Mouse (Mus musculus) limb, embryonic 13.5 days (tissue): ENCODE results near the gene Il17rc. TPM values are rescaled to one million over a fixed set of nuclear protein-coding genes. Genes with fewer than 3 reads are reported as not detected.

Experiments used
- microRNA-seq: library from miRNA; unstranded; fragments of <30 nt; microRNA quantifications from one replicate; pipeline ENCODE4, GENCODE M21; 2016
- polyA plus RNA-seq: library from polyadenylated mRNA; unstranded; fragments of >200 nt; fragmentation: Nextera tagmentation; extraction: Ambion mirVana; gene quantifications from 2 replicates; pipeline ENCODE4 v1.2.1, GENCODE M21; 2015

The Il17rc gene
- polyA plus RNA-seq, 1 experiment from 2014 or later, result 9.9 TPM

Small RNA genes lying within 50 kb of the gene (microRNA-seq; reads per million reads assigned to microRNA genes)
- gene Gm23365 (not detected), gene Gm24387 (not detected)

Other genes starting within 250 kb of the Il17rc start
- 34.8 and 37.8 TPM in 2 replicates for gene Mtmr14, start 233.6 kb upstream of the Il17rc start, polyA plus RNA-seq
- 0.32 and 0.38 TPM in 2 replicates for gene Cpne9, start 189.1 kb upstream of the Il17rc start, polyA plus RNA-seq
- gene Brpf1, start 164.3 kb upstream of the Il17rc start, polyA plus RNA-seq, result 19.2 and 19.3 TPM in 2 replicates
- gene Ogg1, start 144.5 kb upstream of the Il17rc start, polyA plus RNA-seq, result 14.7 and 15.7 TPM in 2 replicates
- 97.9 and 100 TPM in 2 replicates for gene Camk1, start 127.4 kb upstream of the Il17rc start, polyA plus RNA-seq
- 44.8 and 46.8 TPM in 2 replicates for gene Tada3, start 93.5 kb upstream of the Il17rc start, polyA plus RNA-seq
- gene Arpc4, start 93.3 kb upstream of the Il17rc start, polyA plus RNA-seq, result 384 and 391 TPM in 2 replicates
- gene Ttll3, start 82.2 kb upstream of the Il17rc start, polyA plus RNA-seq, result 5.1 and 7.3 TPM in 2 replicates
- gene Rpusd3, start 52.1 kb upstream of the Il17rc start, polyA plus RNA-seq, result 27.1 and 27.3 TPM in 2 replicates
- not detected in 2 replicates for gene Cidec, start 35.7 kb upstream of the Il17rc start, polyA plus RNA-seq
- gene Jagn1, start 28.9 kb upstream of the Il17rc start, polyA plus RNA-seq, result 88.2 and 89.7 TPM in 2 replicates
- gene Il17re, start 12.9 kb upstream of the Il17rc start, polyA plus RNA-seq, result 6.5 and 6.6 TPM in 2 replicates
- gene Creld1, start 11.9 kb downstream of the Il17rc start, polyA plus RNA-seq, result 14.9 and 17.1 TPM in 2 replicates
- 0.94 and 1.2 TPM in 2 replicates for gene Prrt3, start 30.5 kb downstream of the Il17rc start, polyA plus RNA-seq
- 94.0 and 98.4 TPM in 2 replicates for gene Emc3, start 60.2 kb downstream of the Il17rc start, polyA plus RNA-seq
- gene Fancd2, start 60.3 kb downstream of the Il17rc start, polyA plus RNA-seq, result 11.6 and 11.7 TPM in 2 replicates
- gene Fancd2os, start 129.3 kb downstream of the Il17rc start, polyA plus RNA-seq, result not detected in 2 replicates
- gene Brk1, start 133.3 kb downstream of the Il17rc start, polyA plus RNA-seq, result 232 and 239 TPM in 2 replicates
- gene Vhl, start 152.5 kb downstream of the Il17rc start, polyA plus RNA-seq, result 56.5 and 56.6 TPM in 2 replicates
- gene Irak2, start 167.0 kb downstream of the Il17rc start, polyA plus RNA-seq, result 3.4 and 3.6 TPM in 2 replicates
- 0.91 and 1.3 TPM in 2 replicates for gene Tatdn2, start 225.6 kb downstream of the Il17rc start, polyA plus RNA-seq
- 0.65 TPM in 1 of 2 replicates, not detected in the other for gene Ghrl, start 248.5 kb downstream of the Il17rc start, polyA plus RNA-seq